Mouse (Mus musculus) midbrain, embryonic 10.5 days (tissue): Measurements from ENCODE around the gene Hnrnpa2b1. TPM values are rescaled to one million over a fixed set of nuclear protein-coding genes. Genes with fewer than 3 reads are reported as not detected.

Experiments used
- DNase-seq: peaks from one replicate; pipeline ENCODE4 v3.0.0-alpha.2; 2017; ENCODE audit warnings: low spot score
- H3K27ac ChIP-seq: fragments of 300-500 bp; sonication (generic); replicated peaks from 2 replicates; pipeline ENCODE4 v1.5.1; 2016; ENCODE audit warnings: mild to moderate bottlenecking
- H3K27me3 ChIP-seq: fragments of 300-500 bp; sonication (generic); 2 replicates; pipeline ENCODE4 v1.6.1; 2016; ENCODE audit warnings: low read depth, mild to moderate bottlenecking; ENCODE audit not compliant: poor library complexity, severe bottlenecking
- H3K36me3 ChIP-seq: fragments of 300-500 bp; sonication (generic); 2 replicates; pipeline ENCODE4 v1.6.1; 2016; ENCODE audit warnings: mild to moderate bottlenecking, moderate library complexity
- H3K4me1 ChIP-seq: fragments of 300-500 bp; sonication (generic); 2 replicates; pipeline ENCODE4 v1.6.1; 2016
- H3K4me3 ChIP-seq: fragments of 300-500 bp; sonication (generic); 2 replicates; pipeline ENCODE4 v1.5.1; 2016; ENCODE audit warnings: mild to moderate bottlenecking, moderate library complexity
- H3K9me3 ChIP-seq: fragments of 300-500 bp; sonication (generic); replicated peaks from 2 replicates; pipeline ENCODE4 v1.6.1; 2016; ENCODE audit warnings: mild to moderate bottlenecking
- WGBS: fragments of 180-500 bp; shearing (Covaris S2); methylation state at CpG from one replicate; pipeline ENCODE4 v1.1.7; 2016; 5-methylcytosine and 5-hydroxymethylcytosine counted together
- polyA plus RNA-seq: library from polyadenylated mRNA; unstranded; fragments of >200 nt; fragmentation: Nextera tagmentation; extraction: Ambion mirVana; gene quantifications from 2 replicates; pipeline ENCODE4 v1.2.1, GENCODE M21; 2016

Gene Hnrnpa2b1
- polyA plus RNA-seq, 1 experiment from 2014 or later = 2,311 TPM

DNA sequence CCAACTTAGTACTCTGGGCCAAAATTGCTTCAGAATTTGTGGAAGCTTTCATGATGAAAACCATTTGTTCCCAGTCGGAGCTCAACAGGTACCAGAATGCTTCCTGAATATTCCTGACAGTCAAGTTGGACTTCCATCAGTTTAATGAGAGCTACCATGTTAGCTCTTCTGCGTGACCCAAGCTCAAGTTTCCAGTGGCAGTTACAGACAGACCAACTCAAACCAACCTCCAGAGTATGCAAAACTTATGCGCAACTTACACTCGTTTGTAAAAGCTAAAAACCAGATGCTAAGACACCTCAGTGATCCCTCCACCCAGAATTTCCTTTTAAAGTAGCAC is 9.7 kb downstream of the Hnrnpa2b1 start:
- H3K9me3 ChIP-seq = no peaks in the 10 kb centered on the region
- peak; percentile 32 for DNase-seq
- 74% methylated on average over 4 of the region's 4 CpGs for WGBS
- H3K27me3 ChIP-seq = no peaks in the 10 kb centered on the region
- H3K4me1 ChIP-seq = peaks cover 2% of the 10 kb centered on the region; the same call in 1 of the 2 replicates
- no peak overlapping the region for H3K27ac ChIP-seq
- peaks cover 74% of the 10 kb centered on the region for H3K36me3 ChIP-seq
- no peak overlapping the region for H3K4me3 ChIP-seq

DNA sequence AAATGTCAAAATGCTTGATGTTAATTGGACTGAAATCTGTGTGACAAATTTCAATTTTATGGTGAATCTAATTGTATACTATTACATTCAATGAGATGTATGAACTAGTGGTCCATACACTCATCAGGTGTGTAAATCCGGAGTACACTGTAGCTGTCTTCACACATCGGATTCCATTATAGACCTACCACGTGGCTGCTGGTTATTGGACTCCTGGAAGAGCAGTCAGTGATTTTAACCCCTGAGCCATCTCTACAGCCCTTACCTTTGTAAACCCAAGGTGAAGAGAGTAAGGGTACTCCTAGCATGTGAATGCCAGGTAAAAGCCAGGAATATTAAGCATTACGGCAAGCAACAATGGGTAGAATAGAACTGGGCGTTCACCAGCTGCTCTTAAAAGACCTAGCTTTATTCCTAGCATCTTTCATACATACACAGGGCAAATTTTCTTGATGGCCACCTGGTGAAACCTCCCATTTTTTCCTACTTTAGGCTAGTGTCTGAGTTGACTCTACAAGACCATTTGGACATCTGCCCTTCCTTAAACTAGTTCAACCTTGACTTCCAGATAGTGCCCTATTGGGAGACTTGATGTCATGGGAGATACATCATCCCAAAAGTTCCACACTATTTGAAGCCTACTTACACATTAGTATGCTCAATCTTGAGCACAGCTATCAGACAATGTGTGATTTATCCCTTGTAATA is 10.2 kb downstream of the Hnrnpa2b1 start:
- no peaks in the 10 kb centered on the region for H3K9me3 ChIP-seq
- no peak overlapping the region for H3K4me3 ChIP-seq
- no peaks in the 10 kb centered on the region for H3K27me3 ChIP-seq
- WGBS = 40% methylated on average over 5 of the region's 5 CpGs
- peaks cover 68% of the 10 kb centered on the region for H3K36me3 ChIP-seq
- peaks cover 2% of the 10 kb centered on the region; the same call in 1 of the 2 replicates for H3K4me1 ChIP-seq
- H3K27ac ChIP-seq = no peak overlapping the region
- peak; percentile 31 for DNase-seq

DNA sequence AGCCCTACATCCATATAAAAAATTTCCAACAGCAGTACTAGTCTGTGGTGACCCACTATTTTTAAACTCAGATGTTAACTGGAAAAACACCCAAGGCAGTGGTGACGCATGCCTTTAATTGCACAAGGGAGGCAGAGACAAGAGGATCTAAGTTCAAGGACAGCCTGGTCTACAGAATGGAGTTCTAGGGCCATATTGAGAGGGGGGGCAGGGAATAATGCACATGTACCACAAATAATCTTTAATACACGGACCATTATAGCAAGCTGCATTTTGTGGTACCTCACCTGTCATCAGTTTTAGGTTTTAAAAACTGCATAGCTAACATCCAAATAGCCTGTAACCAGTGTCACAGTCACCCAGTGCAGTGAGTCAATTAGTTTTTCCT is 10.8 kb downstream of the Hnrnpa2b1 start:
- peaks cover 2% of the 10 kb centered on the region; the same call in 1 of the 2 replicates for H3K4me1 ChIP-seq
- H3K27me3 ChIP-seq = no peaks in the 10 kb centered on the region
- H3K9me3 ChIP-seq = no peaks in the 10 kb centered on the region
- H3K36me3 ChIP-seq = peaks cover 63% of the 10 kb centered on the region
- WGBS = 43% methylated on average over 2 of the region's 2 CpGs
- DNase-seq = peak; percentile 18
- H3K4me3 ChIP-seq = no peak overlapping the region
- H3K27ac ChIP-seq = no peak overlapping the region

DNA sequence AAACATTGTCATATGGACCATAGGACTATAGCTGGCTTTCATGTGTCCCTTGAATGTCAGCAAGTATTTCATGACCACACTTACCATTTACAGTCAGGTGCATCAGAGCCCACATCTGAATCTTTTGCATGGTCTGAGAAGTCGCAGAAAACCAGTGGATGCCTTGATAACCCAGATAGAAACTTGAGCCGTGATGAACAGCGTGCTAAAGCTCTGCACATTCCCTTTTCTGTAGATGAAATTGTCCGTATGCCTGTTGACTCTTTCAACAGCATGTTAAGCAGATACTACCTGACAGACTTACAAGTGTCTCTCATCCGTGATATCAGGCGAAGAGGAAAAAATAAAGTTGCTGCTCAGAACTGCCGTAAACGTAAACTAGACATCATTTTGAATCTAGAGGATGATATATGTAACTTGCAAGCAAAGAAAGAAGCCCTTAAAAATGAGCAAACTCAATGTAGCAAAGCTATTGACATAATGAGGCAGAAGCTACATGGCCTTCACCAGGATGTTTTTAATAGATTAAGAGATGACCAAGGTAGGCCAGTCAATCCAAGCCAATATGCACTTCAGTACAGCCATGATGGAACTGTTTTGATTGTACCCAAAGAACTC is 11.8 kb downstream of the Hnrnpa2b1 start:
- WGBS = 89% methylated on average over 8 of the region's 8 CpGs
- H3K27ac ChIP-seq = no peak overlapping the region
- peak; percentile 11 for DNase-seq
- H3K9me3 ChIP-seq = no peaks in the 10 kb centered on the region
- no peaks in the 10 kb centered on the region for H3K27me3 ChIP-seq
- H3K4me3 ChIP-seq = no peak overlapping the region
- H3K4me1 ChIP-seq = no peaks in the 10 kb centered on the region
- H3K36me3 ChIP-seq = peaks cover 52% of the 10 kb centered on the region

DNA sequence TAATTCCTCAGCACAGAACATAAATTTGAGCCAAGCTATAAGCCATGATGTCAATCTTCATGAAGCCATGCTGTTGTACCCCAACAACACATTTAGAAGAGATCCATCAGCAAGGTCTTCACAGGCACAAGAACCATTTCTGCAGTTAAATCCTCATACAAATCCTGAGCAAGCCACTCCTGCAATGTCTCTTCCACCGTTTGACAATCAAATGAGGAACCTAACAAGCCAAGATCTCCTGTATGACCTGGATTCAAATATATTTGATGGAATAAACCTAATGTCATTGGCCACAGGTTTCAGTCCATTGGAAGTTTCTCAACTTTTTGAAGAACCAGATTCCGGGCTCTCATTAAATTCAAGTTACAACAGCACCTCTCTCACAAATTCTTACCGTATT is 12.4 kb downstream of the Hnrnpa2b1 start:
- Histone ChIP-seq H3K9me3 (no peaks in the 10 kb centered on the region), H3K27me3 (no peaks in the 10 kb centered on the region), H3K27ac (no peak overlapping the region), H3K36me3 (peaks cover 46% of the 10 kb centered on the region), H3K4me3 (no peak overlapping the region), H3K4me1 (no peaks in the 10 kb centered on the region)
- DNase-seq = peak; percentile 10
- 89% methylated on average over 3 of the region's 3 CpGs for WGBS

DNA sequence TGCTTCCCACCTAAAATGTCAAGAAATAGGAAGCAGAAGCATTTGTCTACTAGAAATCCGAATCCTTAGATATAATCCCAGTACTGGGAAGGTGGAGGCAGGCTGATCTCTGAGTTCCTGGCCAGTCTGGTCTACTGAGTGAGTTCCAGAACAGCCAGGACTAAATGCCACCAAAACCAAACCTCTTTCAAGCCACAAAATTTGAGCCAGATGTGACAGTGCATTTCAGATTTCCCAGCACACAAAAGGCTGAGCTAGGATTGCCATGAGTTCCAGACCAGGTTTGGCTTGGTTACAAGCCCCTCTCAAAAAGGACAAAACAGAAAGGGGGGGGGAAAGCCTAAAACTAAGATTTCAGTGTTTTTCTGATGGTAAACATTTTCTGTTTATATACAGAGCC is 13.5 kb downstream of the Hnrnpa2b1 start:
- Histone ChIP-seq H3K27me3 (no peaks in the 10 kb centered on the region), H3K4me3 (no peak overlapping the region), H3K27ac (no peak overlapping the region), H3K4me1 (no peaks in the 10 kb centered on the region), H3K36me3 (peaks cover 36% of the 10 kb centered on the region), H3K9me3 (no peaks in the 10 kb centered on the region)
- peak; percentile 12 for DNase-seq
- 88% methylated on average over 1 of the region's 1 CpGs for WGBS

DNA sequence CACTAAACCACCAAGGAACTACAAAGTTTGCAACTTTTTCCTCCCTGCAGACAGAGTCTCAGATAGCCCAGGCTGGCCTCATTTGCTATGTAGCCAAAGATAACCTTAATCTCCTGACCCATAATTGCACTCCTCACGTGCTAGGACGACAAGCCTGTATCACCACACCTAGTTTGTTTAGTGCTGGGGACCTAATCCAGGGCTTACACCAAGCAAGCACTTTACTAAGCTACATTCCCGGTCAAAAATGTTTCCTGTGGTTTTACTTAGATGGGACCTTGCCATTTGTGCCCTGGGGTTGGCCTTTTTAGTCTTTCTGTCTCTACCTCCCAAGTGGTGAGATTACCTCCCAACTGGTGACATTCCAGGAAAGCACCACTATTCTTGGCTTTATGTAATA is 14.7 kb downstream of the Hnrnpa2b1 start:
- peak; percentile 10 for DNase-seq
- H3K4me1 ChIP-seq = no peaks in the 10 kb centered on the region
- 70% methylated on average over 3 of the region's 3 CpGs for WGBS
- no peak overlapping the region for H3K27ac ChIP-seq
- no peak overlapping the region for H3K4me3 ChIP-seq
- no peaks in the 10 kb centered on the region for H3K9me3 ChIP-seq
- no peaks in the 10 kb centered on the region for H3K27me3 ChIP-seq
- H3K36me3 ChIP-seq = peaks cover 23% of the 10 kb centered on the region

DNA sequence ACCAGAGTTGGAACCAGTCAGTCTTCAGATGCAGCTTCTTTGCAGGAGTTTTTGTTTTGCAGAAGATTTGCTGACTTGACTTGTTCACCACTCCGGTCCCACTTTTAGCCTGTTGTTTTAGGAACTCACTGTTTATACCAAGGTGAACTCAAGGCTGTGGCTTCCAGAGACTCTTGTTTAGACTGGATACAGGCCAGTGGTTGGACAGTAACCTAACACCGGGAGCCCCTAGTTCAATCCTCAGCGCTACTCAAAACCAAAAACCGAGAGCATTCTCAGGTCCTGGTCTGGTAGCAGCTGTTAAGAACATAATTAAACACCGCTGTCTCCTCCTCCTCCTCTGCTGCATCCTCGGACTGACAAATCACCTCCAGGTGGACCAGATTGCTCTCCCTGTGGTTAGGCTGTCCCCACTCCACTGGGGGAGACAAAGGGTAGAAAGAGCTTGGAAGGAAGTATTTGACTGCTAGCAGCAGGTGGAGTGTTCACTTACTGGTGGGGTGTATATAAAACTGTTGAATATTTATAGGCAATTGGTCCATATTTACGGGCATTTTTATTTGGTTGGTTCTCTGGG is 16.7 kb downstream of the Hnrnpa2b1 start:
- Histone ChIP-seq H3K36me3 (peaks cover 8% of the 10 kb centered on the region; the same call in 1 of the 2 replicates), H3K4me3 (no peak overlapping the region)

DNA sequence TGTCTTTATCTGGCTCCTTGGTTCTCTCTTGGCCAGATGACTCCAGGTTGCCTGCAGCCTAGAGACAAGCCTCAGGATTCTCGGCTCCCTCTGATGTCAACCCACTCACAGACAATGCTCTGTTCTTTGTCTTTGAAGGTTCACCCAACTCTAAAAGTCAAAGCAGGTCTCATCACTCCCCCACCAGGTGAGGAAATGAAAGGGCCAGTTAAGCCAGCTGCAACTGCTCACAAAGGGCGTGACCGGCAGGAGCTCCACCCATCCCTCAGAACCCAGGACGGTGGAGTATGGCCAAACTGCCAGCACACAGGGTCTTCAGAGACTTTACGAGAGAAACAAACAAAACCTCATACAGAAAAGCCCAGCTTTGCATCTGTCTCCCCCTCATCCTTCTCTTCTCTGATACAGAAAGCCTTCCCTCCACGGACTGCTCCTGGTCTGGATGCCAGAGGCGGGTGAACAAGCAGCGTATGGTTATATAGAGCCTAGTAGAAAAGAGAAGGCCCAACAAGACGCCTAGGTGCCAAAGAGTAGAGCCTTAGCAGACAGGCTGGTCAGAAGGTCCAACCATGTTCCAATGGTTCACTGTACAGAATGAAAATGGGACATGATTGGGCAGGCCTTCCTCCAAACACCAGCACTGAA is 27.4 kb downstream of the Hnrnpa2b1 start:
- Histone ChIP-seq H3K36me3 (no peaks in the 10 kb centered on the region), H3K27me3 (0 out of 2 replicates have a peak, but pooled peaks cover 4% of the 10 kb centered on the region), H3K4me3 (no peak overlapping the region), H3K27ac (no peak overlapping the region), H3K4me1 (no peaks in the 10 kb centered on the region), H3K9me3 (no peaks in the 10 kb centered on the region)
- 59% methylated on average over 9 of the region's 9 CpGs for WGBS
- no peak for DNase-seq

More for the DNA sequence above, 16.7 kb downstream of the Hnrnpa2b1 start:
- Histone ChIP-seq H3K9me3 (no peaks in the 10 kb centered on the region), H3K27ac (no peak overlapping the region), H3K4me1 (no peaks in the 10 kb centered on the region), H3K27me3 (no peaks in the 10 kb centered on the region)
- WGBS = 74% methylated on average over 7 of the region's 7 CpGs
- DNase-seq = no peak

DNA sequence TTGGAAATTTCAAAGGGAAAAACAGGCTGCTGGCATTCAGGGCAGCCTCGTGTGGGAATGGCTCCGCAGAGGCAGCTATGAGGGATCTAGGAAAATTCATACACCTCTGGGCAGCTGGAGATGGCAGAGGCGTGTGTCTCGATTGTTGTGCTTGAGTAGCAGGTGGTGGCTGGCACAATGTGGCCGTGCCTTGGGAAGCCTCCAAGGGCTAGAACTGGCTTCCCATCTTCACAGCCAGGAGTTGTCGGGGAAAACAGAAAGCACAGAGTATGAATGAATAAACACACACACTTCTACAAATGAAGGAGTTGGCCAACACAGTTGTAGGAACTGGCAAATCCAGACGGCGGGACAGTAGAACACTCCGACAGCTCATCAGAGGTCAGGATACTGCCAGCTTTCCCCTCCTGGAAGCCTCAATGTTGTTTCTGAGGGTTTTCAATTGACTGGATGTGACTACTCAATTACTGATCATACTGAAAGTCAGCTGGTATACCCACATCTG is 30.8 kb downstream of the Hnrnpa2b1 start:
- Histone ChIP-seq H3K4me1 (peaks cover 3% of the 10 kb centered on the region; the same call in 1 of the 2 replicates), H3K27me3 (peaks cover 35% of the 10 kb centered on the region), H3K9me3 (no peaks in the 10 kb centered on the region), H3K27ac (no peak overlapping the region), H3K4me3 (no peak overlapping the region), H3K36me3 (no peaks in the 10 kb centered on the region)
- 89% methylated on average over 9 of the region's 9 CpGs for WGBS
- DNase-seq = no peak

DNA sequence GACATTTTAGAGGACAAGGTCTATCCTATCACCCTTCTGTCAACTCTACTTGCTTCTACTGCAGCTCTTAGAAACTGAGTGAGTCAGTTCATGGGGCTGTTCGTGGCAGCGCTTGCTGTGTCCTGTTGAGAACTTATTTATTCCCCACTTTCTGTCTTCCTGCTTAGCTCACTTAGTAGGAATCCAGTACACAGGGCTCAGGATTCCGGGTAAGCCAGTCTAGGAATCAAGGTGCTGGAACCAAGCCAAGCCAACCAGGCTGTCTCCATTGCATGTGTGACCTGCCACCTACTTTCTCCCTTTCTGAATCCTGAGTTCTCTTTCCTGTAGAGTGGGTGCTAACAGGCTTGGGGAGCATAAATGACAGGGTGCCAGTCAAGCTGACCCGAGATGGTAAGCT is 32.0 kb downstream of the Hnrnpa2b1 start:
- DNase-seq = no peak
- H3K36me3 ChIP-seq = no peaks in the 10 kb centered on the region
- WGBS = 90% methylated on average over 4 of the region's 4 CpGs

DNA sequence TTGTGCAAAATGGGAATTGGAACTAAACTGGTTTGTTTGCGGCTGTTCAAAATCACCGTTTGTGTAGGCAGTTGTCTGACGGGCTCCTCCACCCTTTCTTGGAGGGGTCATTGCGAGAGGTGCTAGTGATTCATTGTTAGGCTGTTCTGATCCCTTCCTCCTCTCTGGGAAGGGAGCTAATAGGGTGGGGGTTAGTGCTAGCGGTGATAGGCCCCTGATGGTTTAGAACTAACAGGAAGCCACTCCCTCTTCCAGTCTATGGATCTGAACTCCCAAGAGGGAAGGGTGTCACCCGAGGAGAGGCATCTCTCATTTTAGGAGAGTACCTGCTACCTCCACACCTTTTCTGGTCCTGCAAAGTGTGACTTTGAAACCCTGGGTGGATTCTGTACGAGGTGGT is 35.4 kb downstream of the Hnrnpa2b1 start:
- WGBS = 39% methylated on average over 7 of the region's 7 CpGs
- no peaks in the 10 kb centered on the region for H3K36me3 ChIP-seq
- no peaks in the 10 kb centered on the region for H3K9me3 ChIP-seq
- no peak overlapping the region for H3K27ac ChIP-seq
- DNase-seq = no peak
- peaks cover 72% of the 10 kb centered on the region for H3K27me3 ChIP-seq
- peak overlapping the region; percentile 70 for H3K4me3 ChIP-seq
- peaks cover 24% of the 10 kb centered on the region for H3K4me1 ChIP-seq

More for the DNA sequence above, 32.0 kb downstream of the Hnrnpa2b1 start:
- Histone ChIP-seq H3K27ac (no peak overlapping the region), H3K9me3 (no peaks in the 10 kb centered on the region), H3K4me3 (no peak overlapping the region), H3K27me3 (peaks cover 47% of the 10 kb centered on the region), H3K4me1 (peaks cover 12% of the 10 kb centered on the region)
